Mouse (Mus musculus) hindbrain, embryonic 12.5 days (tissue): ENCODE results near the gene Rab43. TPM values are rescaled to one million over a fixed set of nuclear protein-coding genes. Genes with fewer than 3 reads are reported as not detected.
A peak's percentile ranks its signal among the peaks of the same experiment; 100 is the strongest.

Experiments
- ATAC-seq: fragments of 200-750 bp; cut with Nextera tagmentation; 2 replicates; pipeline ENCODE4 v1.8.0; 2017; ENCODE audit warnings: moderate TSS enrichment; ENCODE audit not compliant: low FRiP score
- H3K27ac ChIP-seq: fragments of 300-500 bp; sonication (generic); 2 replicates; pipeline ENCODE4 v1.5.1; 2016; ENCODE audit warnings: mild to moderate bottlenecking
- H3K27me3 ChIP-seq: fragments of 300-500 bp; sonication (generic); 2 replicates; pipeline ENCODE4 v1.6.1; 2016; ENCODE audit warnings: mild to moderate bottlenecking
- H3K36me3 ChIP-seq: fragments of 300-500 bp; sonication (generic); 2 replicates; pipeline ENCODE4 v1.6.1; 2016; ENCODE audit warnings: mild to moderate bottlenecking
- H3K4me1 ChIP-seq: fragments of 300-500 bp; sonication (generic); 2 replicates; pipeline ENCODE4 v1.6.1; 2016
- H3K4me2 ChIP-seq: fragments of 300-500 bp; sonication (generic); replicated peaks from 2 replicates; pipeline ENCODE4 v1.6.1; 2016; ENCODE audit warnings: mild to moderate bottlenecking
- H3K4me3 ChIP-seq: fragments of 300-500 bp; sonication (generic); 2 replicates; pipeline ENCODE4 v1.5.1; 2016; ENCODE audit warnings: mild to moderate bottlenecking
- H3K9ac ChIP-seq: fragments of 300-500 bp; sonication (generic); 2 replicates; pipeline ENCODE4 v1.6.1; 2016; ENCODE audit warnings: mild to moderate bottlenecking, moderate library complexity
- H3K9me3 ChIP-seq: fragments of 300-500 bp; sonication (generic); replicated peaks from 2 replicates; pipeline ENCODE4 v1.6.1; 2016; ENCODE audit warnings: mild to moderate bottlenecking
- WGBS: fragments of 180-500 bp; shearing (Covaris S2); methylation state at CpG from one replicate; pipeline ENCODE4 v1.1.7; 2016; 5-methylcytosine and 5-hydroxymethylcytosine counted together
- polyA plus RNA-seq: library from polyadenylated mRNA; unstranded; fragments of >200 nt; fragmentation: Nextera tagmentation; extraction: Ambion mirVana; gene quantifications from 2 replicates; pipeline ENCODE4 v1.2.1, GENCODE M21; 2016

The Rab43 gene
- polyA plus RNA-seq, 1 experiment from 2014 or later = 12.2 TPM

DNA sequence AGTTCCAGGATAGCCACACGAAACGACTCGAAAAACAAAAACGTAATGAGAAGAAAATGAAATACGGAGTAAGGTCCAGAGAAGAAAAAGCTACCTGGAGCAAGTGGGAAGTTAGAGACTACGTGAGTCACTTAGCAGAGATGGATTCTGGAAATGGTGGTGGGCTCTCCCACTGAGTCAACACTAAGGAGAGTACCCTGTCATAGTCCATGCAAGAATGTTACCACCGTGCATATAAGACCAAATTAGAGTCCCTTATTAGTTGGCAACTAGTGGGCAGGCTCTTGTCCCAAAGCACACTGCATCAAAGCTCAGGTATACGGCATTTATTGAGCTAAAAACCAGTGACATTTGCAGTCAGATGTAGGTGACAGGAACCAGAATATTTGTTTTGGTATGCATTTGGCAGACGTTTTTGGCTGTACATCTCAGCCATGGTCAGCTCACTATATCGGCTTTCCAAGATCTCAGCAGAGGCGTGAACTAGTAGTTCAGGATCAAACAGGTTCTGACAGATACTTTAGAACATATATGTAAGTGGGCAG lies 27.9 kb upstream of the Rab43 start:
- Histone ChIP-seq H3K4me1 (peaks cover 11% of the 10 kb centered on the region), H3K4me2 (no peak overlapping the region), H3K4me3 (no peak overlapping the region), H3K27me3 (no peaks in the 10 kb centered on the region), H3K9ac (no peak overlapping the region), H3K36me3 (peaks cover 40% of the 10 kb centered on the region), H3K9me3 (no peaks in the 10 kb centered on the region), H3K27ac (no peak overlapping the region)
- WGBS = 69% methylated on average over 11 of the region's 11 CpGs
- no peak for ATAC-seq

DNA sequence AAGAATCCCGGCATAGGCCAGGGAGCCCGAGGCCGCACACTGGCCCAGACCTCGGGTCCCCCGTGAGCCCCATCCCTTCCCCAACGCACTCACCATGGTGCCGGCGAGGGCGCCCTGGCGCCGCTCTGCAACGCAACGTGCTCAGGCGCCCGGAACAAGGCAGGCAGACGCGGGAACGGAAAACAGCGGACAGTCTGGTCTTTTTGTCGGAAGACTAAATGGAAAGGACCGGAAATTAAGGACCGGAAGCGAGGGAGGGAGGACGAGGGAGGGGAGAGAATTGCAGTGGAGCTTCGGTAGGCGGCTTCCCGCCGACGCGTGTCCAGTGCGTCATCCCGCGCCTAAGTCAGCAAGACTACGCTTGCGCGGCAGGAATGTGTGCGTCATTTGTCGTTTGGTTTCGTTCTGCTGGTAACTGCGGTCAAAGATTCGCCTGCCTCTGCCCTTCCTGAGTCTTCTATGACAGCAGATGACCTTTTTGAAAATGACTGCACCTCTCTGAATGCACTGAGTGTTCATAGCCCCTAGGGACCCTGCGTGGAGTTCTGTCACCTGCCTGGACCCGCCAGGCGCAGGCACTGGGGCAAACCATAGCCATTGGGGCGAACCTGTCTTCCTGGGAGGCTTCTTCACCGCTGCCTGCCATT lies 26.7 kb upstream of the Rab43 start, which contains the start of gene Isy1:
Gene Isy1, minus strand, starts transcription at position 248 of the 647 bp plus-strand sequence.
- peak; percentile 97 for ATAC-seq
- peaks cover 39% of the 10 kb centered on the region for H3K36me3 ChIP-seq
- H3K9me3 ChIP-seq = no peaks in the 10 kb centered on the region
- H3K27me3 ChIP-seq = no peaks in the 10 kb centered on the region
- H3K4me2 ChIP-seq = peak within 1 kb of the TSS; percentile 86
- H3K4me1 ChIP-seq = peaks cover 11% of the 10 kb centered on the region
- peak within 1 kb of the TSS; percentile 55 for H3K4me3 ChIP-seq
- under 1% methylated on average over 46 of the region's 46 CpGs for WGBS
- H3K27ac ChIP-seq = peak within 1 kb of the TSS; percentile 93
- H3K9ac ChIP-seq = peak within 1 kb of the TSS; percentile 87

DNA sequence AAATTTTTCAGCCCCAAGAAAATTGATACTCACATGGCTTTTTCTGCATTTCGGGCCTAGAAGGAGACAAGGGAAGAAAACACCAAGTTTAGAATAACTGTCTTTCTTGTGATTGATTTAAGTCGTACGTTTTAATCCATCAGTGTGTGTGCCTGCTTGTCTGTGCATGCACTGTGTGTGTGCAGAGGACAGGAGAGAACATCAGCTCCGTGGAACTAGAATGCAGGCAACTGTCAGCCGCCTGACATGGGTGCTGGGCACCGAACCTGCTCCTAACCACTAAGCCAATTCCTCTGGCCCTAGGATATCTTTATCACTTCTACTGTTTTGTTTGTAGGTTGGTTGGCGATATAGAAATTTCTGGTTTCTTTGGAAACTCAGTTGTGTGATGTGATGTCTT lies 23.7 kb upstream of the Rab43 start, which contains the start of gene Gm45140:
Gene Gm45140, minus strand, starts transcription at position 101 of the 400 bp plus-strand sequence.
- Histone ChIP-seq H3K27me3 (no peaks in the 10 kb centered on the region), H3K4me1 (peaks cover 11% of the 10 kb centered on the region), H3K36me3 (peaks cover 42% of the 10 kb centered on the region), H3K27ac (no peak within 1 kb of the TSS), H3K9ac (no peak within 1 kb of the TSS), H3K4me2 (no peak within 1 kb of the TSS), H3K4me3 (no peak within 1 kb of the TSS), H3K9me3 (no peaks in the 10 kb centered on the region)
- 94% methylated on average over 7 of the region's 7 CpGs for WGBS
- no peak for ATAC-seq

DNA sequence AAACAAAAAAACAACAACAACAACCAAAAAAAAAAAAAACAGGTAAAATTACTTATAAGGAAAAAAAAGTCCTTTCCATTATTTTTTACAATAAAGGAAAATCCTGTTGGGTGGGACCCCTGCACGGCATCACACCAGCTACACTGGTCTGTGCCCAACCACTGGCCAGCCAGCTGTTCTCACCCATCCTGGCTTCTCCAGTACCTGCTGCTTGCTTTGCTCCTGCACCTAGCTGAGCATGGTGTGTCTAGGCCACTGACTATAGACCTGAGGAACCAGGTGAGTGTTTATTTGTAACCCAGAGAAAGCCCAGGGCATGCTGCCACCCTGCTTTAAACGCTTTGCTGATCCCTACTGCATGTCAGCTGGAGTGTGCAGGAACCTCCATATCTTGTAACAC lies 8.4 kb upstream of the Rab43 start:
- no peaks in the 10 kb centered on the region for H3K9me3 ChIP-seq
- no peaks in the 10 kb centered on the region for H3K4me1 ChIP-seq
- H3K4me2 ChIP-seq = no peak overlapping the region
- H3K4me3 ChIP-seq = no peak overlapping the region
- H3K9ac ChIP-seq = no peak overlapping the region
- ATAC-seq = no peak
- no peaks in the 10 kb centered on the region for H3K27me3 ChIP-seq
- no peak overlapping the region for H3K27ac ChIP-seq
- 91% methylated on average over 2 of the region's 2 CpGs for WGBS
- H3K36me3 ChIP-seq = peaks cover 98% of the 10 kb centered on the region

DNA sequence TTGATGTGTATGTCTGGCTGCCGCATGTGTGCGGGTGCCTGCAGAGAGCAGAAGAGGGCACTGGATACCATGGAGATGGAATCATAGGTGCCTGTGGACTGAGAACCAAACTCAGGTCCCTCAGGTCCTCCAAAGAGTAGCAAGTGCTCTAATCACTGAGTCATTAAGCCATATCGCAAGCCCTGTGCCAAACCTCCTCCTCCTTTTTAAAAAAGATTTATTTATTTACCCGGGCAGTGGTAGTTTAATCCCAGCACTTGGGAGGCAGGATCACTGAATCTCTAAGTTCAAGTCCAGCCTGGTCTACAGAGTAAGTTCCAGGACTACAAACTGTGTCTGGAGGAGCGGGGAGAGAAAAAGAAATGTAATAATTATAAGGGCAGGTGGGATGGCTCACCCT lies 2.5 kb upstream of the Rab43 start:
- H3K9ac ChIP-seq = no peak overlapping the region
- H3K36me3 ChIP-seq = peaks cover 57% of the 10 kb centered on the region
- no peak overlapping the region for H3K27ac ChIP-seq
- H3K4me3 ChIP-seq = no peak overlapping the region
- H3K4me1 ChIP-seq = peaks cover 6% of the 10 kb centered on the region
- ATAC-seq = no peak
- no peaks in the 10 kb centered on the region for H3K9me3 ChIP-seq
- H3K4me2 ChIP-seq = no peak overlapping the region
- peaks cover 10% of the 10 kb centered on the region for H3K27me3 ChIP-seq
- WGBS = 94% methylated on average over 5 of the region's 5 CpGs

DNA sequence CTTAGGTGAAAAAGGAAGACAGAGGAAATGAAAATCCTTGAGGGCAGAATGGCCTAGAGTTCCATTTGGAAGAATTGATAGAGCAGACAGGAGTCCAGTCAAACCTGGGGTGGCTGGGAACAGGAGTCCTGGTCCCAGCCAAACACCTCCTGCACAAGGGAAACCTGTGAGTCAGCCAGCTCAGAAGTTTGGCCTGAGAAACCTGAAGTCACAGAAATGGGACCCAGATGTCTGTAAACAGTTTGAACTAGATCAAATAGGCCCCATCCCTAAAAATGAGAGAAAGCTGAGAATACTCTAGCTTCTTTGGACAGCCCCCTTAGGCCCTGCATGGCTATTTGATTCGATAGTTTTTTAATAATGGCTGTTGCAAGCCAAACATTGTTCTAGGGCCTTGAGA lies 692 bp upstream of the Rab43 start:
- Histone ChIP-seq H3K4me1 (peaks cover 6% of the 10 kb centered on the region), H3K9me3 (no peaks in the 10 kb centered on the region), H3K27ac (no peak overlapping the region), H3K9ac (no peak overlapping the region), H3K4me2 (peak overlapping the region; percentile 94), H3K4me3 (no peak overlapping the region), H3K36me3 (peaks cover 39% of the 10 kb centered on the region), H3K27me3 (peaks cover 10% of the 10 kb centered on the region)
- ATAC-seq = no peak
- WGBS = 80% methylated on average over 1 of the region's 1 CpGs

DNA sequence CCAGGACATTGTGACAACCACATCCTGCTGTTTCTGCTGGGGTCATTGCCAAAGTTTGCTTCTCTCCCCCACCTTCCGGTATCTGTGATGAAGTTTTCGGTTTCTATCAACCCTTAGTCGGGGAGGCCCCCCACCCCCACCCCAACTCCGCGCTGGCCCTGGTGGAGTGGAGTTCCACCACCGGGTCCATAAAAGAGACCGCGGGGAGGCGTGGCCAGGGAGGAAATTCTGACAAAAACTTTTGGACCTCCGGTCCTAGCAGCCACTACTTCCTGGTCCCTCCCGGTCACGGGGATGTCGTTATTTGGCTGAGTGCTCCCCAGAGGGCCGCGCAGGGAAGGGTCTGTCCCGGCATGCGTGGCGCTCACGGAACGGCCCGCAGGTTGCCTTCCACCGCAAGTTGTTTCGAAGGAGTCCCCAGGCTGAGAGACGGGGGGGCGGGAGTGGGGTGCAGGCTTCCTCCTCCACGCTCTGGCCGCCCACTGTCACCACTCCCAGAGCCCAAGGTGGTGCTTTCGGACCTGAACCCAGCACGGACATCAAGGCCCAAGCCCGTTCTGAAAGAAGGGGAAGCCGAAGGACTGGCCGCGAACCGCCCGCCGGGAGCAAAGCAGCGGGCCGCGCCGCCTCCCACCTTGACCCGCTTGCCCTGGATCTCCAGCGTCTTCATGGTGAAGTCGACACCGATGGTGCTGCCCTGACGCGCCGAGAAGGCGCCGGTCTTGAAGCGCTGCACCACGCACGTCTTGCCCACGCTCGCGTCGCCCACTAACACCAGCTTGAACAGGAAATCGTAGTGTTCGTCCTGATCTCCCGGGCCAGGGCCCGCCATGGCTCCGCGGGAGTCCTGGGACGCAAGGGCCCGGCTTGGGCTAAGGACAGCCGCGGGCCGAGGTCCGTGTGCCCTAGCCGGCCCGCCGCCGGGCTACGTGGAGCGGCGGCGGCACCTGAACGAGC lies 973 bp downstream of the Rab43 start:
- Histone ChIP-seq H3K27me3 (peaks cover 10% of the 10 kb centered on the region), H3K4me3 (peak overlapping the region; percentile 50), H3K27ac (0 out of 2 replicates have a peak overlapping the region, but pooled peaks have one; percentile 6), H3K9ac (peak overlapping the region; percentile 67), H3K9me3 (no peaks in the 10 kb centered on the region), H3K36me3 (peaks cover 22% of the 10 kb centered on the region), H3K4me2 (peak overlapping the region; percentile 94), H3K4me1 (peaks cover 6% of the 10 kb centered on the region)
- peak; percentile 81 for ATAC-seq
- under 1% methylated on average over 76 of the region's 77 CpGs for WGBS

DNA sequence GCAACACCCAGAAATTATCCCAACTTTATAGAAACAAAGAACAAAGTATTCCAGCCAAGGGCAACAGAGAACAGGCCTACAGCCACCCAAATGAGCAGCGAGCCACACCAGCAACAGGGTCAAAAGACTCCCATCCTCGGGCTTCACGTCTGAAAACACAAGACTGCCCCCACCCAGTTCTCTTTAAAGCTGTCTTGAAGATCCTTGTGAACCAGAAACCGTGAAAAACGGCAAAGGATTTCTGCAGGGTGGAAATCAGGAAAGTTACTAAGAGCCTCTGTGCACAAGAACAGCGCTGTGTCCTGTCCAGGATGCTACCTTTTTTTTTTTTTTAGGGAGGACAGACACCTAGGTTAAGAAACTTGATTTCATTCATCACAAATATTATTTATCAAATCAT lies 1.7 kb downstream of the Rab43 start:
- peaks cover 10% of the 10 kb centered on the region for H3K27me3 ChIP-seq
- 43% methylated on average over 6 of the region's 6 CpGs for WGBS
- H3K9me3 ChIP-seq = no peaks in the 10 kb centered on the region
- no peak overlapping the region for H3K27ac ChIP-seq
- ATAC-seq = no peak
- H3K4me1 ChIP-seq = peaks cover 6% of the 10 kb centered on the region
- peak overlapping the region; percentile 94 for H3K4me2 ChIP-seq
- no peak overlapping the region for H3K9ac ChIP-seq
- peak overlapping the region; percentile 50 for H3K4me3 ChIP-seq
- peaks cover 15% of the 10 kb centered on the region for H3K36me3 ChIP-seq

DNA sequence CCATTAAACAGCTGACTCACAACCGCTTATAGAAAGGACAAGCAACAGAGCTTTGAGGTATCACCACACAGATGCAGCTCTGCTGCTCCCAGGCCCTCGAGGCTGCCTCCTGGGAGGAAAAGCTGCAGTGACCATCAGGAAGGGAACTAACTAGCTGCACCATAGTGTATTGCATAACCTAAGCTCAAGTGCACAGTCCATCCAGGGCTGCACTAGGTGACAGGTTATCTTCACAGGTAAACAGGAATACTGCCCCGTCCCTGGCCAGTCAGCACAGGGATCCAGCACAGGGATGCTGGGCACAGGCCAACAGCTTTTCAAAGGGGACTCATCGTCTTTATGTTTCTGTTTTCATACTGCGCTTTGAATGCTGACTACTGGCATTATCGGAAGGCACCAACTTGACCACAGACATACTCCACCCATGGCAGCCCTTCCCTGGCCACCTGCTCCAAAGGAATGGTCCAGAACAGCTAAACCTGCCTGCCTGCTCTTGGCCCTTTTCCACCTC lies 2.3 kb downstream of the Rab43 start:
- H3K4me3 ChIP-seq = no peak overlapping the region
- no peak overlapping the region for H3K4me2 ChIP-seq
- 86% methylated on average over 6 of the region's 6 CpGs for WGBS
- no peaks in the 10 kb centered on the region for H3K9me3 ChIP-seq
- H3K27me3 ChIP-seq = peaks cover 10% of the 10 kb centered on the region
- peaks cover 9% of the 10 kb centered on the region for H3K36me3 ChIP-seq
- H3K4me1 ChIP-seq = peaks cover 6% of the 10 kb centered on the region
- no peak for ATAC-seq
- H3K27ac ChIP-seq = no peak overlapping the region
- H3K9ac ChIP-seq = no peak overlapping the region

DNA sequence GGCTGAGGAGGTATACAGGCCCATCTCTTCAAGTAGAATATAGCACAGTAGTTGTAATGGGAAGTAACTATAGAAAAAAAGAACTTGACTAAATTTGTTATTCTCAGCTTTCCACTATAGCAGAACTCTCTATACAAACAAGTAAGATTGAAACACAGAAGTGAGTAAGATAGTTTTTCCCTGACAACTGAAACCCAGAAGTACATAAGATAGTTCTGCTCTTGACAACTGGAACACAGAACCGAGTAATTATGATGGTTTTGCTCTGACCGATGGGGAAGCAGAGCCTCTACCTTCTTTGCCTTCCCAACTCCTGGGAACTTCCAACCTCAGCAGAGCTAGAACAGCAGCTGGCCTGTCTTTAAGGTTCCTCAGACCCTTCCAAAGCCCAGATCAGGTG lies 2.8 kb downstream of the Rab43 start:
- no peak overlapping the region for H3K4me3 ChIP-seq
- 93% methylated on average over 2 of the region's 2 CpGs for WGBS
- no peak for ATAC-seq

DNA sequence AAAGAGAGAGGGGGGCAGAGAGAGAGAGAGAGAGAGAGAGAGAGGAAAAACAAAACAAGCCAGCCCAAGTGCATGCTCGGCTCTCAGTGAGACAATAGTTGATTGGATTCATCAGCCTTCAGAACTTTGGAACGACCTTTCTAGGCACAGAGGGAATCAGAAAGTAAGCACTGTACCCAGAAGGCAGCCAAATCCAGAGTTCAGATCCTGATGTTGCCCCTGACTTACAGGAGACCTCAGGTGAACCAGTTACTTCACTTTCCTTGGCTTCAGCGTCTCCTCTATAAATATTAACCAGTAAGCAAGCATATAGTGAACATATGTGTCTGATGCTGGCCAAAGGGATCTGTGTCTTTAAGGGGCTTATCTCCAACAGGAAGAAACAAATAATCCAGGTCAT lies 3.4 kb downstream of the Rab43 start:
- Histone ChIP-seq H3K9ac (no peak overlapping the region), H3K4me3 (no peak overlapping the region), H3K36me3 (peaks cover 3% of the 10 kb centered on the region), H3K4me1 (peaks cover 6% of the 10 kb centered on the region), H3K27me3 (peaks cover 8% of the 10 kb centered on the region), H3K4me2 (no peak overlapping the region), H3K27ac (no peak overlapping the region), H3K9me3 (no peaks in the 10 kb centered on the region)
- 77% methylated on average over 3 of the region's 3 CpGs for WGBS
- no peak for ATAC-seq

More for the DNA sequence above, 2.8 kb downstream of the Rab43 start:
- H3K27ac ChIP-seq = no peak overlapping the region
- H3K4me1 ChIP-seq = peaks cover 6% of the 10 kb centered on the region
- H3K4me2 ChIP-seq = no peak overlapping the region
- no peaks in the 10 kb centered on the region for H3K9me3 ChIP-seq
- peaks cover 5% of the 10 kb centered on the region for H3K36me3 ChIP-seq
- H3K9ac ChIP-seq = no peak overlapping the region
- peaks cover 10% of the 10 kb centered on the region for H3K27me3 ChIP-seq
